Mouse (Mus musculus) testis, adult 2 months (tissue): ENCODE results near the gene Rasgrp1. TPM values are rescaled to one million over a fixed set of nuclear protein-coding genes. Genes with fewer than 3 reads are reported as not detected.

ENCODE experiments used
- H3K27ac ChIP-seq: fragments of 200-500 bp; 2 replicates; pipeline ENCODE4 v1.5.1; 2012; ENCODE audit warnings: low read depth, low read length; ENCODE audit not compliant: control insufficient read depth, insufficient read depth
- H3K27me3 ChIP-seq: fragments of 200-500 bp; 2 replicates; pipeline ENCODE4 v1.6.1; 2012; ENCODE audit warnings: mild to moderate bottlenecking, low read length, moderate library complexity; ENCODE audit not compliant: control insufficient read depth, insufficient read depth
- H3K36me3 ChIP-seq: fragments of 200-500 bp; 2 replicates; pipeline ENCODE4 v1.6.1; 2012; ENCODE audit warnings: mild to moderate bottlenecking, low read length; ENCODE audit not compliant: control insufficient read depth, insufficient read depth
- H3K4me1 ChIP-seq: fragments of 200-500 bp; 2 replicates; pipeline ENCODE4 v1.6.1; 2012; ENCODE audit warnings: low read length; ENCODE audit not compliant: control insufficient read depth, insufficient read depth
- H3K4me3 ChIP-seq: fragments of 200-500 bp; 2 replicates; pipeline ENCODE4 v1.5.1; 2012; ENCODE audit warnings: low read depth, mild to moderate bottlenecking, low read length, moderate library complexity, mixed read lengths; ENCODE audit not compliant: control insufficient read depth
- CTCF ChIP-seq: fragments of 200-500 bp; IDR thresholded peaks from 2 replicates; pipeline ENCODE4 v1.5.1; 2012; ENCODE audit warnings: low read depth, mild to moderate bottlenecking, inconsistent platforms, low read length, moderate library complexity; ENCODE audit not compliant: control insufficient read depth, insufficient read depth, insufficient replicate concordance
- POLR2A ChIP-seq: fragments of 200-500 bp; IDR thresholded peaks from 2 replicates; pipeline ENCODE4 v1.6.1; 2012; ENCODE audit warnings: low read depth, mild to moderate bottlenecking, inconsistent platforms, low read length, moderate library complexity; ENCODE audit not compliant: control insufficient read depth
- polyA plus RNA-seq: library from polyadenylated mRNA; depleted of rRNA; stranded (reverse); fragments of >200 nt; gene quantifications from 2 replicates; pipeline ENCODE4 v1.2.3, GENCODE M21; 2012

Gene Rasgrp1
- polyA plus RNA-seq, 1 experiment: 0.09 TPM

- Histone ChIP-seq H3K36me3 (no peaks in the 10 kb centered on the region), H3K4me3 (no peak overlapping the region), H3K27me3 (no peaks in the 10 kb centered on the region), H3K4me1 (no peaks in the 10 kb centered on the region), H3K27ac (no peak overlapping the region)
- TF ChIP-seq CTCF (no peak), POLR2A (no peak)
These were observed 20.4 kb downstream of the Rasgrp1 start for GRCm38 (mm10) chr2:117322399-117322798.

- no peak overlapping the region for H3K27ac ChIP-seq
- no peak overlapping the region for H3K4me3 ChIP-seq
- H3K36me3 ChIP-seq: no peaks in the 10 kb centered on the region
- TF ChIP-seq CTCF (no peak), POLR2A (no peak)
- H3K4me1 ChIP-seq: no peaks in the 10 kb centered on the region
- H3K27me3 ChIP-seq: no peaks in the 10 kb centered on the region
These were observed 21.6 kb downstream of the Rasgrp1 start for GRCm38 (mm10) chr2:117321231-117321630.

- Histone ChIP-seq H3K27ac (no peak overlapping the region), H3K36me3 (no peaks in the 10 kb centered on the region), H3K4me3 (no peak overlapping the region), H3K4me1 (no peaks in the 10 kb centered on the region), H3K27me3 (no peaks in the 10 kb centered on the region)
- TF ChIP-seq POLR2A (no peak), CTCF (no peak)
These were observed 23.8 kb downstream of the Rasgrp1 start for GRCm38 (mm10) chr2:117318991-117319390.

GRCm38 (mm10) chr2:117313586-117314235, 29.1 kb downstream of the Rasgrp1 start:
- Histone ChIP-seq H3K36me3 (no peaks in the 10 kb centered on the region), H3K4me3 (no peak overlapping the region)
- no peak for TF ChIP-seq POLR2A
- TF ChIP-seq CTCF: no peak

GRCm38 (mm10) chr2:117312441-117312895, 30.3 kb downstream of the Rasgrp1 start:
- no peak for TF ChIP-seq POLR2A
- no peak for TF ChIP-seq CTCF

More at GRCm38 (mm10) chr2:117313586-117314235, 29.1 kb downstream of the Rasgrp1 start:
- Histone ChIP-seq H3K27ac (no peak overlapping the region), H3K4me1 (no peaks in the 10 kb centered on the region), H3K27me3 (no peaks in the 10 kb centered on the region)

GRCm38 (mm10) chr2:117312030-117312429, 30.8 kb downstream of the Rasgrp1 start:
- no peak overlapping the region for H3K27ac ChIP-seq
- TF ChIP-seq POLR2A (no peak), CTCF (no peak)
- no peaks in the 10 kb centered on the region for H3K36me3 ChIP-seq
- H3K4me1 ChIP-seq: no peaks in the 10 kb centered on the region
- H3K27me3 ChIP-seq: no peaks in the 10 kb centered on the region
- H3K4me3 ChIP-seq: no peak overlapping the region

More at GRCm38 (mm10) chr2:117312441-117312895, 30.3 kb downstream of the Rasgrp1 start:
- H3K36me3 ChIP-seq: no peaks in the 10 kb centered on the region
- H3K27ac ChIP-seq: no peak overlapping the region
- H3K27me3 ChIP-seq: no peaks in the 10 kb centered on the region
- H3K4me1 ChIP-seq: no peaks in the 10 kb centered on the region
- H3K4me3 ChIP-seq: no peak overlapping the region

- H3K4me1 ChIP-seq: no peaks in the 10 kb centered on the region
- TF ChIP-seq POLR2A (no peak), CTCF (no peak)
- H3K27me3 ChIP-seq: no peaks in the 10 kb centered on the region
- no peaks in the 10 kb centered on the region for H3K36me3 ChIP-seq
- no peak overlapping the region for H3K4me3 ChIP-seq
- H3K27ac ChIP-seq: no peak overlapping the region
These were observed 31.5 kb downstream of the Rasgrp1 start for GRCm38 (mm10) chr2:117311349-117311748.
